Mouse (Mus musculus): ENCODE measurements at regions not wholly inside any gene's neighbourhood (a gene's known extent, or its start where the extent isn't known, plus 50 kb on each side); places are given as distances from the start of the nearest gene placed in this dataset.
A peak's percentile ranks its signal among the peaks of the same experiment; 100 is the strongest.
"Not testable (repeated sequence)": the region's sequence is repeated elsewhere in the genome, so short reads cannot be mapped to it uniquely, and the experiment has no call there.

DNA sequence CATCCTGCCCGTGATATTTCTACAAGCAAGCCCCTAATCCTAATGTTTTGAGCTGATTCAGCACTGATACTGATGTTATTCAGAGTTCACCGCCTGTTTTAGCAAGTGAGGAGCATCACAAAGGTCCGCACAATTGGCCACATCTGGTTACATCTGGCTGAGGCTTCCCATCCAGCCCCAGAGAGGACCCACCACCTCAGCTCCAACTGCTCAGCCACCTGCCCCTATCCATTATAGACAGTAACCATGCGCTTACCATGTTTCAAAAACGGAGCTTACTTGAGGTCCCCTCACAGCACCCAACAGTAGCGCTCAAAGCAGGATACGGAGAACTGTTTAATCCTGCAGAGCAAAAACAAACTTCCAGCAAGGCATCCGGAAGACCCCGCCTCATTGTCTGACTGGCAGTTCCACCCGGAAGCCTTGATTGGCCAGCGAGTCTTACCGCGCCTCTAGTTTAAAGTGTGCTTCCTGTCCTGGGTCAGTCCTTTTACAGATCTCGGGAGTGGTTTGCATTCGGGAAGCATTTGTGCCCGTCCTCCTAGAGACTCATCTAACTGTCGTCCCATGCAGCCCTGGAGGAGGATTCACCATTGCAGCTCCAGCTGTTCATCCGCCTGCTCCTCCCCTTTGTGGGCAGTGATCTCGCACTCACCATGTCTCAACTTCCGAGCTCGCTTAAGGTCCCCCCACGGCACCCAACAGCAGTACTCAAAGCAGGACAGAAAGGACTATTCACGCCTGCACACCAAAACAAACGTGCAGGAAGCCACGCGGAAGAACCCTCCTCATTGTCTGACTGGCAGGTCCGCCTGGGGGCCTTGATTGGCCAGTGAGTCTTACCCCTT, 69.9 kb upstream of the Zfp825 start:
- DNase-seq (ENCODE audit: low read depth): peak; percentile 83

DNA sequence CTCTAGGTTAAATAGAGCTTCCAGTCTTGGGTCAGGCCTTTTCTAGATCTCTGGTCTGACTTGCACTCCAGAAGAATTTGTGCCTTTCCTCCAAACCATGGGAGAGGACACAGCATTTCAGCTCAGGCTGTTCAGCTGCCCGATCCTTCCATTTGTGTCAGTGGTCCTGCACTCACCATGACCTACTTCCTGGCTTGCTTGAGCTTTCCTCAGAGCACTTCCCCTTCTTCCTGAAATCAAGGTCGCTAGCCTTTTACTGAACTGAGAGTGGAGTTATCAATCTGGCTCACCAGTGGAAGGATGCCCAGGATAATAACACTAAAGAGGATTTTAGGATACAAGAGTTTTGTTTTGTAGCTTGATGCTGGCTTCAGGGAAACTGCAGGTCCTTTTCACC, 70.5 kb upstream of the Zfp825 start:
- not testable (repeated sequence) for DNase-seq (ENCODE audit: low read depth)

DNA sequence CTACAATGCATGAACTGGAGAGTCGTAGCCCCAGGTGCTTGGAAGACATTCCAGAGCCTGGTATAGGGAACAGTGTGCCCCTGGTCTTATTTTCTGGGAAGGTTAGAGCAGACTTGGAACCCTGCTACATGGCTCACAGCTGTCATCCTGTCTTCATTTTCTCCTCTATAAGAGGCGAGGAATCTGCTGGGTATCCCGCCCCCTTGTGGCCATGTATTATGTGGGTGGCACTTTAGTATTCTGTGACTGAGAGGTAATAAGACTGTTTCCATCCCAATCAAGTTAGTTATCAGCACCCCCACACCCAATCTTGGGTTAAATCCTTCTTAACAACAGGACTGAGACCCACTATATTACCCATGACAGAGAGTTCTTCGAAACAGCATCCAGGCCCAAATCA, 69.4 kb upstream of the Erap1 start:
- DNase-seq (ENCODE audit: low read depth): peak; percentile 49
